Mouse (Mus musculus): ENCODE data around the gene Tspan11. TPM values are rescaled to one million over a fixed set of nuclear protein-coding genes. Genes with fewer than 3 reads are reported as not detected.

The Tspan11 gene
- 0.14 TPM in 2 replicates for polyA plus RNA-seq (2012; rRNA removed)

GRCm38 (mm10) chr6:127887511-127888421 lies at the start of gene Tspan11:
Gene Tspan11 (plus strand): TSS chr6:127887589.

Other genes starting within 250 kb of the Tspan11 start
- gene Prmt8, start 118.1 kb upstream of the Tspan11 start, polyA plus RNA-seq (2012; rRNA removed), result 0.01 TPM in 1 of 2 replicates, not detected in the other